8 mouse cellular contexts compared by ENCODE assay signal in the genomic region with DNA sequence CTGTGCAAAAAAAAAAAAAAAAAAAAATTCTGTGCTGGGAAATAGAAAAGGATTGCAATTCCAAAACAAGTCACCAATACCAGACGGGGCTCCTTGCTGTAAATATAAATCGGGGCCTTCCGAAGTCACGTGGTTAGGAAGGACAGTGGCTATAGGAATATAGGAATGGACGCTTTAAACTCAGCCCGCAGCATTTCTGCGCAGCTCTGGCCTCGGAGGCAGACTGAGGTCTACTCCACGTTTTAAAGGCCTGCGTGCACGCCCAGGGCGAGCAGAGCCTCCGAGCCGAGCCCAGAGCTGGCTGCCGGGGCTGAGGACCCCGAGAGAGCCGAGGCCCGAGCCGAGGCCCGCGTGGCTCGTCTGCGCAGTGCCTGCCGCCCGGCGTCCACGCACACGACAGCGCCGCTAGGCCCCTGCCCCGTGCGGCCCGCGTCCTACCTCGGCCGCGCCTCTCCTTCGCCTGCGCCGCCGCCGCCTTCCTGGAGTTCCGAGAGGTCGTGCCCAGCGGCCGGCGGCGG. TPM values are rescaled to one million over a fixed set of nuclear protein-coding genes. Genes with fewer than 3 reads are reported as not detected.
A peak's percentile ranks its signal among the peaks of the same experiment; 100 is the strongest.
DNase-seq lines count a peak whose midpoint lies in the region; ATAC-seq and TF ChIP-seq lines count a peak whose summit lies in the region.

No protein-coding gene starts in this region.

- peak overlapping the region; percentile 79 for H3K27ac ChIP-seq in forebrain, embryonic 16.5 days (ENCODE audit: low read length)
- H3K27ac ChIP-seq in liver, embryonic 12.5 days: peak overlapping the region; percentile 82
- H3K27ac ChIP-seq in small intestine, adult 2 months (ENCODE audit: insufficient read depth, low read depth, low read length): peak overlapping the region; percentile 72

- H3K36me3 ChIP-seq in megakaryocyte, embryonic 14.5 days (replicated peaks; ENCODE audit: low read length): peaks cover 33% of the 10 kb centered on the region
- H3K36me3 ChIP-seq in forebrain, embryonic 16.5 days (ENCODE audit: control insufficient read depth, insufficient read depth): peaks cover 2% of the 10 kb centered on the region; the same call in 1 of the 2 replicates
- H3K36me3 ChIP-seq in liver, embryonic 12.5 days: peaks cover 11% of the 10 kb centered on the region; the same call in 1 of the 2 replicates
- H3K36me3 ChIP-seq in small intestine, adult 2 months (ENCODE audit: control insufficient read depth, insufficient read depth, low read length): 0 out of 2 replicates have a peak, but pooled peaks cover 1% of the 10 kb centered on the region

- TF ChIP-seq POLR2A in small intestine, adult 2 months (IDR thresholded peaks at IDR 0.05; ENCODE audit: low read depth, low read length): no peak

- no peak; the same call in none of the 2 replicates for ATAC-seq in cerebellum, adult (ENCODE audit: insufficient number of reproducible peaks, low FRiP score, low TSS enrichment)
- ATAC-seq in megakaryocyte, adult 5-6 weeks (ENCODE audit: poor library complexity, severe bottlenecking): no peak; the same call in 1 of the 2 replicates
- peak; percentile 75 for ATAC-seq in forebrain, embryonic 16.5 days
- ATAC-seq in liver, embryonic 12.5 days: peak; percentile 68

- TF ChIP-seq CTCF in small intestine, adult 2 months (IDR thresholded peaks at IDR 0.05; ENCODE audit: extremely low read depth, insufficient read length, insufficient replicate concordance, low read depth, low read length): no peak

- H3K9me3 ChIP-seq in megakaryocyte, embryonic 14.5 days: no peaks in the 10 kb centered on the region
- no peaks in the 10 kb centered on the region for H3K9me3 ChIP-seq in forebrain, embryonic 16.5 days (ENCODE audit: control insufficient read depth, low read length)
- H3K9me3 ChIP-seq in liver, embryonic 12.5 days (replicated peaks): no peaks in the 10 kb centered on the region

- peak overlapping the region; percentile 99 for H3K4me3 ChIP-seq in megakaryocyte, embryonic 14.5 days (replicated peaks)
- peak overlapping the region; percentile 68 for H3K4me3 ChIP-seq in forebrain, embryonic 16.5 days (replicated peaks; ENCODE audit: low read length)
- peak overlapping the region; percentile 77 for H3K4me3 ChIP-seq in liver, embryonic 12.5 days
- peak overlapping the region; percentile 93 for H3K4me3 ChIP-seq in small intestine, adult 2 months (ENCODE audit: low read depth, low read length)

- peak; percentile 58 for DNase-seq in cerebellum, adult 9-10 months
- no peak for DNase-seq in gastrocnemius, postnatal 10 days

- H3K27me3 ChIP-seq in megakaryocyte, embryonic 14.5 days (replicated peaks): no peaks in the 10 kb centered on the region
- no peaks in the 10 kb centered on the region for H3K27me3 ChIP-seq in forebrain, embryonic 16.5 days (replicated peaks; ENCODE audit: control insufficient read depth, insufficient read depth, low read length)
- H3K27me3 ChIP-seq in liver, embryonic 12.5 days (replicated peaks): no peaks in the 10 kb centered on the region
- no peaks in the 10 kb centered on the region for H3K27me3 ChIP-seq in small intestine, adult 2 months (ENCODE audit: control insufficient read depth, insufficient read depth, low read length)

- H3K4me2 ChIP-seq in forebrain, embryonic 16.5 days (ENCODE audit: low read length): peak overlapping the region; percentile 61
- H3K4me2 ChIP-seq in liver, embryonic 12.5 days: peak overlapping the region; percentile 98

- peak overlapping the region; percentile 82 for H3K9ac ChIP-seq in forebrain, embryonic 16.5 days (replicated peaks; ENCODE audit: low read depth, low read length)
- H3K9ac ChIP-seq in liver, embryonic 12.5 days: peak overlapping the region; percentile 80

- WGBS in forebrain, embryonic 16.5 days: under 1% methylated on average over 48 of the region's 48 CpGs
- WGBS in liver, embryonic 12.5 days (ENCODE audit: insufficient replicate concordance): under 1% methylated on average over 48 of the region's 48 CpGs
- under 1% methylated on average over 48 of the region's 48 CpGs for WGBS in small intestine, adult 2 months

- H3K4me1 ChIP-seq in megakaryocyte, embryonic 14.5 days: peaks cover 23% of the 10 kb centered on the region
- H3K4me1 ChIP-seq in forebrain, embryonic 16.5 days (replicated peaks; ENCODE audit: control insufficient read depth, insufficient read depth, low read length): peaks cover 9% of the 10 kb centered on the region
- H3K4me1 ChIP-seq in liver, embryonic 12.5 days: peaks cover 14% of the 10 kb centered on the region
- no peaks in the 10 kb centered on the region; the same call in 1 of the 2 replicates for H3K4me1 ChIP-seq in small intestine, adult 2 months (ENCODE audit: control insufficient read depth, insufficient read depth, insufficient read length, low read length)

RNA-seq across cellular contexts. Expression of a gene that starts 0.7 kb away (rescaled TPM):
- polyA plus RNA-seq in megakaryocyte, embryonic 14.5 days (2012; ENCODE audit: insufficient read depth, low replicate concordance): 7.5 and 32.8 TPM in 2 replicates
- total RNA-seq in megakaryocyte, adult 5-6 weeks (2015): 19.9 and 24.9 TPM in 2 replicates
- total RNA-seq in megakaryocyte, adult 5-6 weeks (2017): 19.4 and 43.1 TPM in 2 replicates
- polyA plus RNA-seq in forebrain, embryonic 16.5 days (2015; fragmentation: Nextera tagmentation; extraction: Ambion mirVana): 31.2 and 35.6 TPM in 2 replicates
- 20.1 and 21.5 TPM in 2 replicates for polyA plus RNA-seq in liver, embryonic 12.5 days (2016; fragmentation: Nextera tagmentation; extraction: Ambion mirVana)
- 1.4 and 2.6 TPM in 2 replicates for polyA plus RNA-seq in small intestine, adult 2 months (2012; rRNA removed)
- total RNA-seq in gastrocnemius, postnatal 10 days (2021): 10 to 100 TPM; 39.4 to 42.5 TPM

RNA-seq across cellular contexts. Expression of a gene that starts 49.4 kb away (rescaled TPM):
- not detected in 2 replicates for polyA plus RNA-seq in megakaryocyte, embryonic 14.5 days (2012; ENCODE audit: insufficient read depth, low replicate concordance)
- 0.07 and 0.18 TPM in 2 replicates for total RNA-seq in megakaryocyte, adult 5-6 weeks (2015)
- 0.07 and 1.1 TPM in 2 replicates for total RNA-seq in megakaryocyte, adult 5-6 weeks (2017)
- 29.9 and 32.0 TPM in 2 replicates for polyA plus RNA-seq in forebrain, embryonic 16.5 days (2015; fragmentation: Nextera tagmentation; extraction: Ambion mirVana)
- polyA plus RNA-seq in liver, embryonic 12.5 days (2016; fragmentation: Nextera tagmentation; extraction: Ambion mirVana): 2.3 and 2.7 TPM in 2 replicates
- 1.4 and 1.6 TPM in 2 replicates for polyA plus RNA-seq in small intestine, adult 2 months (2012; rRNA removed)
- 1 to 10 TPM; 4.3 to 7.7 TPM for total RNA-seq in gastrocnemius, postnatal 10 days (2021)

Comparison
In these comparisons a context has a peak if more than half of its experiments do, and no peak if none do; other contexts are left out.
1. ATAC-seq: peak in forebrain, embryonic 16.5 days (single experiment) and liver, embryonic 12.5 days (single experiment); none in cerebellum, adult (single experiment) and megakaryocyte, adult 5-6 weeks (single experiment).
2. Peak in every context shown above with its lines, with median percentiles within 50 percentile points of each other: H3K4me3 ChIP-seq and H3K27ac ChIP-seq.